Mouse (Mus musculus): ENCODE data around the gene Fam206a.

GRCm38 (mm10) chr4:56848044-56848443 is 45.9 kb downstream of the Fam206a start:
- TF ChIP-seq CTCF (IDR thresholded peaks at IDR 0.05; ENCODE audit: low read depth) (no peak), EP300 (IDR thresholded peaks at IDR 0.05; ENCODE audit: low read depth) (no peak)
